In genomic region chr10:37364506-37364905, GRCm38 (mm10) we compare ENCODE assay signal across 25 mouse cellular contexts.
DNase-seq lines count a peak whose midpoint lies in the region; ATAC-seq and TF ChIP-seq lines count a peak whose summit lies in the region.
"Had no signal": no experiment of that assay in that cellular context is flagged by ENCODE, and none has a peak within 500 bp of the region (broad histone marks: within the 10 kb centered on the region; RNA-seq: fewer than 3 reads in every experiment).

No protein-coding gene starts in this region.

- no peak for TF ChIP-seq CTCF in kidney, postnatal 0 days (IDR thresholded peaks at IDR 0.05; ENCODE audit: low read depth)

- ATAC-seq in embryonic facial prominence, embryonic 14.5 days (ENCODE audit: low read depth), result peak; percentile 85
- no peak for ATAC-seq in kidney, postnatal 0 days (replicated peaks; ENCODE audit: low FRiP score, low read depth)
- ATAC-seq in common myeloid progenitor, adult 5-6 weeks (replicated peaks; ENCODE audit: low read depth, poor library complexity, severe bottlenecking), result peak; percentile 91
- ATAC-seq: forebrain, embryonic 15.5 days; hindbrain, embryonic 16.5 days; intestine, embryonic 16.5 days; midbrain, embryonic 16.5 days had no signal

- H3K4me1 ChIP-seq in embryonic facial prominence, embryonic 14.5 days (ENCODE audit: control insufficient read depth, insufficient read depth, low read length), result no peaks in the 10 kb centered on the region
- no peaks in the 10 kb centered on the region; the same call in 1 of the 2 replicates for H3K4me1 ChIP-seq in embryonic facial prominence, embryonic 10.5 days
- no peaks in the 10 kb centered on the region for H3K4me1 ChIP-seq in kidney, postnatal 0 days (replicated peaks; ENCODE audit: insufficient read depth, low read length)
- H3K4me1 ChIP-seq: embryonic facial prominence, embryonic 12.5 days; forebrain, embryonic 15.5 days; heart, embryonic 15.5 days; limb, embryonic 15.5 days had no signal

- peak; percentile 82 for DNase-seq in embryonic facial prominence, embryonic 14.5 days (ENCODE audit: low spot score)
- no peak for DNase-seq in embryonic facial prominence, embryonic 10.5 days (ENCODE audit: low spot score)
- peak; percentile 65 for DNase-seq in kidney, postnatal 0 days (ENCODE audit: low spot score)
- DNase-seq in kidney, adult 11 months, result no peak
- peak; percentile 87 for DNase-seq in retina, embryonic 14.5 days (ENCODE audit: low spot score)
- no peak for DNase-seq in thymus, postnatal 4 days
- no peak for DNase-seq in testis, postnatal 14 days (ENCODE audit: low spot score)
- DNase-seq: adrenal gland, postnatal 25 days; cerebellum, adult 9-11 months; gastrocnemius, postnatal 10 days; heart, postnatal 4 days; kidney, postnatal 10 days; left cerebral cortex, postnatal 4 days; lung, postnatal 36 days; thymus, adult 2 months had no signal

- no peaks in the 10 kb centered on the region for H3K9me3 ChIP-seq in embryonic facial prominence, embryonic 14.5 days (ENCODE audit: control insufficient read depth, low read length)
- H3K9me3 ChIP-seq in embryonic facial prominence, embryonic 10.5 days, result no peaks in the 10 kb centered on the region
- no peaks in the 10 kb centered on the region for H3K9me3 ChIP-seq in kidney, postnatal 0 days (replicated peaks; ENCODE audit: low read length)
- H3K9me3 ChIP-seq: embryonic facial prominence, embryonic 12.5 days; forebrain, embryonic 15.5 days; heart, embryonic 15.5 days; limb, embryonic 15.5 days; midbrain, embryonic 10.5 days had no signal

- no peak overlapping the region for H3K4me3 ChIP-seq in embryonic facial prominence, embryonic 14.5 days (ENCODE audit: low read depth, low read length)
- no peak overlapping the region for H3K4me3 ChIP-seq in embryonic facial prominence, embryonic 10.5 days
- no peak overlapping the region for H3K4me3 ChIP-seq in kidney, postnatal 0 days (replicated peaks; ENCODE audit: low read depth, low read length)
- H3K4me3 ChIP-seq: embryonic facial prominence, embryonic 12.5 days; erythroblast, embryonic 14.5 days; forebrain, embryonic 15.5 days; heart, embryonic 15.5 days; limb, embryonic 15.5 days; midbrain, embryonic 10.5 days had no signal

- H3K27me3 ChIP-seq in embryonic facial prominence, embryonic 14.5 days (replicated peaks; ENCODE audit: control insufficient read depth, insufficient read depth, low read length), result no peaks in the 10 kb centered on the region
- H3K27me3 ChIP-seq in embryonic facial prominence, embryonic 10.5 days (replicated peaks; ENCODE audit: low read depth, poor library complexity, severe bottlenecking), result no peaks in the 10 kb centered on the region
- H3K27me3 ChIP-seq in kidney, postnatal 0 days (ENCODE audit: insufficient read depth, low read length), result no peaks in the 10 kb centered on the region
- H3K27me3 ChIP-seq: embryonic facial prominence, embryonic 12.5 days; forebrain, embryonic 15.5 days; heart, embryonic 15.5 days; limb, embryonic 15.5 days had no signal

- no peaks in the 10 kb centered on the region for H3K36me3 ChIP-seq in embryonic facial prominence, embryonic 14.5 days (ENCODE audit: control insufficient read depth, insufficient read depth, low read length)
- H3K36me3 ChIP-seq in embryonic facial prominence, embryonic 10.5 days (replicated peaks), result no peaks in the 10 kb centered on the region
- no peaks in the 10 kb centered on the region for H3K36me3 ChIP-seq in kidney, postnatal 0 days (ENCODE audit: insufficient read depth, low read length)
- H3K36me3 ChIP-seq: embryonic facial prominence, embryonic 12.5 days; forebrain, embryonic 15.5 days; heart, embryonic 15.5 days; limb, embryonic 15.5 days; midbrain, embryonic 10.5 days had no signal

- H3K9ac ChIP-seq in embryonic facial prominence, embryonic 14.5 days (ENCODE audit: low read depth, low read length), result no peak overlapping the region
- no peak overlapping the region for H3K9ac ChIP-seq in kidney, postnatal 0 days (ENCODE audit: low read depth, low read length)
- H3K9ac ChIP-seq: embryonic facial prominence, embryonic 12.5 days; forebrain, embryonic 15.5 days; heart, embryonic 15.5 days; limb, embryonic 15.5 days had no signal

- H3K4me2 ChIP-seq in embryonic facial prominence, embryonic 14.5 days (ENCODE audit: low read depth, low read length), result no peak overlapping the region
- H3K4me2 ChIP-seq in kidney, postnatal 0 days (ENCODE audit: low read length), result no peak overlapping the region
- H3K4me2 ChIP-seq: embryonic facial prominence, embryonic 12.5 days; forebrain, embryonic 15.5 days; heart, embryonic 15.5 days; limb, embryonic 15.5 days had no signal

- WGBS in embryonic facial prominence, embryonic 14.5 days, result 51% methylated on average over 4 of the region's 4 CpGs
- WGBS in embryonic facial prominence, embryonic 10.5 days, result 76% methylated on average over 4 of the region's 4 CpGs
- 27% methylated on average over 4 of the region's 4 CpGs for WGBS in kidney, postnatal 0 days

- no peak overlapping the region for H3K27ac ChIP-seq in embryonic facial prominence, embryonic 14.5 days (replicated peaks; ENCODE audit: low read depth, low read length)
- no peak overlapping the region for H3K27ac ChIP-seq in embryonic facial prominence, embryonic 10.5 days (replicated peaks)
- H3K27ac ChIP-seq in kidney, postnatal 0 days, result no peak overlapping the region
- H3K27ac ChIP-seq: embryonic facial prominence, embryonic 12.5 days; forebrain, embryonic 15.5 days; heart, embryonic 15.5 days; limb, embryonic 15.5 days; midbrain, embryonic 10.5 days had no signal

Comparison
In these comparisons a context has a peak if more than half of its experiments do, and no peak if none do; other contexts are left out.
1. DNase-seq: peak in embryonic facial prominence, embryonic 14.5 days (single experiment), kidney, postnatal 0 days (single experiment) and retina, embryonic 14.5 days (single experiment); none in embryonic facial prominence, embryonic 10.5 days (single experiment), kidney, adult 11 months (single experiment), thymus, postnatal 4 days (single experiment) and testis, postnatal 14 days (single experiment).